Mouse (Mus musculus): ENCODE results near the gene Hist1h3h. TPM values are rescaled to one million over a fixed set of nuclear protein-coding genes. Genes with fewer than 3 reads are reported as not detected.

The Hist1h3h gene
- total RNA-seq, 1 experiment from 2014 or later: 324 TPM

Small RNAs within 50 kb of the gene (microRNA-seq; reads per million reads assigned to microRNA genes)
- gene Gm44357 (0 reads per million in 2 experiments), gene Gm44367 (0 reads per million in 2 experiments), gene Gm44454 (0 reads per million in 2 experiments)

Other genes with a start within 250 kb of the Hist1h3h start
- 1.4 and 1.7 TPM in 2 replicates for gene Nkapl, start 249.2 kb upstream of the Hist1h3h start, total RNA-seq (2021)
- 2.3 and 3.9 TPM in 2 replicates for gene Zkscan4, start 238.8 kb upstream of the Hist1h3h start, total RNA-seq (2021)
- gene Gm10065, start 238.2 kb upstream of the Hist1h3h start, total RNA-seq (2021): not detected in 2 replicates
- gene AK157302, start 222.4 kb upstream of the Hist1h3h start, total RNA-seq (2021): 16.7 and 18.3 TPM in 2 replicates
- 174 and 184 TPM in 2 replicates for gene Gm11273, start 216.2 kb upstream of the Hist1h3h start, total RNA-seq (2021)
- 17.4 and 20.4 TPM in 2 replicates for gene Zkscan8, start 186.5 kb upstream of the Hist1h3h start, total RNA-seq (2021)
- gene Olfr1366, start 174.9 kb upstream of the Hist1h3h start, total RNA-seq (2021): not detected in 2 replicates
- not detected in 2 replicates for gene Olfr1535, start 157.8 kb upstream of the Hist1h3h start, total RNA-seq (2021)
- gene Olfr1364, start 135.9 kb upstream of the Hist1h3h start, total RNA-seq (2021): not detected in 2 replicates
- not detected in 2 replicates for gene Olfr1362, start 103.6 kb upstream of the Hist1h3h start, total RNA-seq (2021)
- not detected in 2 replicates for gene Olfr11, start 75.1 kb upstream of the Hist1h3h start, total RNA-seq (2021)
- not detected in 2 replicates for gene Olfr1361, start 54.3 kb upstream of the Hist1h3h start, total RNA-seq (2021)
- gene Olfr1360, start 40.3 kb upstream of the Hist1h3h start, total RNA-seq (2021): not detected in 2 replicates
- gene Olfr1359, start 19.5 kb upstream of the Hist1h3h start, total RNA-seq (2021): not detected in 2 replicates
- 191 and 254 TPM in 2 replicates for gene Hist1h2bl, start 1.5 kb upstream of the Hist1h3h start, total RNA-seq (2021)
- gene Hist1h2ai, start 1.2 kb upstream of the Hist1h3h start, total RNA-seq (2021): 129 and 184 TPM in 2 replicates
- 57.9 and 74.0 TPM in 2 replicates for gene Hist1h2bm, start 4.4 kb downstream of the Hist1h3h start, total RNA-seq (2021)
- 35.2 and 49.4 TPM in 2 replicates for gene Hist1h4j, start 17.4 kb downstream of the Hist1h3h start, total RNA-seq (2021)
- 468 and 533 TPM in 2 replicates for gene Hist1h4k, start 32.8 kb downstream of the Hist1h3h start, total RNA-seq (2021)
- 72.0 and 91.7 TPM in 2 replicates for gene Hist1h2ak, start 36.2 kb downstream of the Hist1h3h start, total RNA-seq (2021)
- 127 and 142 TPM in 2 replicates for gene Hist1h2bn, start 36.5 kb downstream of the Hist1h3h start, total RNA-seq (2021)
- 129 and 152 TPM in 2 replicates for gene Hist1h1b, start 63.0 kb downstream of the Hist1h3h start, total RNA-seq (2021)
- gene Hist1h3i, start 65.7 kb downstream of the Hist1h3h start, total RNA-seq (2021): 215 and 253 TPM in 2 replicates
- gene Hist1h2an, start 69.6 kb downstream of the Hist1h3h start, total RNA-seq (2021): 38.5 and 43.6 TPM in 2 replicates
- 68.9 and 94.7 TPM in 2 replicates for gene Hist1h2bp, start 69.8 kb downstream of the Hist1h3h start, total RNA-seq (2021)
- gene Hist1h2bq, start 92.5 kb downstream of the Hist1h3h start, total RNA-seq (2021): 128 and 131 TPM in 2 replicates
- gene Hist1h2ao, start 92.8 kb downstream of the Hist1h3h start, total RNA-seq (2021): not detected in 2 replicates
- gene Hist1h4m, start 94.1 kb downstream of the Hist1h3h start, total RNA-seq (2021): 417 and 512 TPM in 2 replicates
- 37.8 and 56.1 TPM in 2 replicates for gene Hist1h4n, start 114.5 kb downstream of the Hist1h3h start, total RNA-seq (2021)
- gene Hist1h2ap, start 115.8 kb downstream of the Hist1h3h start, total RNA-seq (2021): 319 and 352 TPM in 2 replicates
- gene Hist1h2br, start 116.1 kb downstream of the Hist1h3h start, total RNA-seq (2021): 132 and 133 TPM in 2 replicates
- 1.3 and 1.7 TPM in 2 replicates for gene Zfp184, start 227.4 kb downstream of the Hist1h3h start, total RNA-seq (2021)